Mouse (Mus musculus): ENCODE data around the gene Efhc1.
"Not testable (repeated sequence)": the region's sequence is repeated elsewhere in the genome, so short reads cannot be mapped to it uniquely, and the experiment has no call there.

- TF ChIP-seq CTCF (IDR thresholded peaks at IDR 0.05; ENCODE audit: low read depth), result 0 out of 2 replicates have a peak, but pooled peaks have one; percentile 3
- TF ChIP-seq EP300 (optimal IDR thresholded peaks at IDR 0.05), result not testable (repeated sequence)
Observed at GRCm38 (mm10) chr1:20925324-20925723, 26.1 kb upstream of the Efhc1 start.
